Mouse (Mus musculus) CD4-positive helper T cell, adult 2 months (primary cell): Measurements from ENCODE around the gene Lekr1.

Experiments
- DNase-seq: peaks from one replicate; pipeline ENCODE4 v3.0.0-alpha.2; 2012; ENCODE audit warnings: low read depth, missing footprints, low spot score

Gene Lekr1

GRCm38 (mm10) chr3:65830801-65831200 is 164.8 kb downstream of the Lekr1 start:
- no peak for DNase-seq

GRCm38 (mm10) chr3:65832398-65832797 is 166.4 kb downstream of the Lekr1 start:
- no peak for DNase-seq

GRCm38 (mm10) chr3:65836435-65836834 is 170.4 kb downstream of the Lekr1 start:
- DNase-seq = no peak

GRCm38 (mm10) chr3:65839664-65840063 is 173.6 kb downstream of the Lekr1 start:
- no peak for DNase-seq

GRCm38 (mm10) chr3:65841175-65841574 is 175.1 kb downstream of the Lekr1 start:
- no peak for DNase-seq

- DNase-seq = no peak
Measured at GRCm38 (mm10) chr3:65842515-65843184, 176.6 kb downstream of the Lekr1 start.

- no peak for DNase-seq
Measured at GRCm38 (mm10) chr3:65843185-65843552, 177.1 kb downstream of the Lekr1 start.

DNA sequence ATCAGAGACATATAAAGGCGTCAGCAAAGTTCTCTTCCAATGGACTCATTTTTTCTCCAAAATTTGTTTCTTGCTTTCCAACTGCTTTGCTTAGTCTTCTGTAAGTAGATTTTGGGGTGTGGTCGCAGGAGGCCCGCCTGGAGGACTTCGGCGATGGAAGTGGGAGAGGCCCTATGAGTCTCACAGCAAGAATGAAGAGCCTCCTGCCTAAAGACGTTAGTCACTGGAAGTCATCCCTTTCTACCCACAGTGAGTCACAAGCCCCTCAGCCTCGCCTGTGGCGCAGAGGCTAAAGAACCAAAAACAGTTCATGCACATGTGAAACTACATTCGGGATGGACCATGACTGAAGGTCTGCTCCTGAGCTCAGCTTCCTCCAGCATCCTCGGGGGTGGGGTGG is 178.3 kb downstream of the Lekr1 start:
- no peak for DNase-seq

GRCm38 (mm10) chr3:65844851-65845552 is 179.0 kb downstream of the Lekr1 start:
- DNase-seq = no peak

GRCm38 (mm10) chr3:65847158-65847787 is 181.2 kb downstream of the Lekr1 start:
- no peak for DNase-seq

DNA sequence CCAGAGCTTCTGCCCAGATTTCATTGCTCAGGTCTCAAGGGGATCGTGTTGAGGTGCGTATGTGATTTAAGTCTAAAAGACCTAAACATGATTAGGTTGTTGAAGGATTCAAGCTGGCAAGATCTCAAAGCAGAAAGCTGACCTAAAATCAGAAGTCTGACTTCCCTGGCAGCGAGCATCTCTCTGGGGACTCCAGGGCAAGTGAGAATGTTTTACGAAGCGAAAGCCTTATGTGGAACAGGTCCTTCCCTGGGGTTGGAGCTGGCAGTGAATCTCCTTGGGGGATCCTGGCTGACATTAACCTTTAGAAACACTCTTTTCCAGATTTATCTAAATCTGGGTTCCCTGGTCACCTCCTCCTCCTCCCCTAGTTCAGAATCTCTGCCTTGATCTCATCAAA is 187.7 kb downstream of the Lekr1 start:
- DNase-seq = no peak

DNA sequence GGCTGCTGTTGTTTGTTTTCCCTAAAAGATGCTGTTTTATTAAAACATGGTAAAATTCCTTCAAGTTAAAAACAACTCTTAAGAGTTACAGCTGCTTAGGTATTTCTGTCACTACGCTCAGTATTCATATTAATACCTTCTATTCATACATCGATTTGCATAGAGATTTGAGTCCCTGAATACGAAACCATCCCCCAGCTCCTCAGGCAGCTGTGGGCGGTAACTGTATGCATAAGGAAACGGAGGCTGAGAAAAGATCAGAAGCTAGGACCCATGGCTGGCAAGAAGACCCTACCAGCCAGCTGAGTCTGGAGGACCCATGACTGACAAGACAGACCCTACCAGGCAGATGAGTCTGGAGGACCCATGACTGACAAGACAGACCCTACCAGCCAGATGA is 189.5 kb downstream of the Lekr1 start:
- DNase-seq = no peak

DNA sequence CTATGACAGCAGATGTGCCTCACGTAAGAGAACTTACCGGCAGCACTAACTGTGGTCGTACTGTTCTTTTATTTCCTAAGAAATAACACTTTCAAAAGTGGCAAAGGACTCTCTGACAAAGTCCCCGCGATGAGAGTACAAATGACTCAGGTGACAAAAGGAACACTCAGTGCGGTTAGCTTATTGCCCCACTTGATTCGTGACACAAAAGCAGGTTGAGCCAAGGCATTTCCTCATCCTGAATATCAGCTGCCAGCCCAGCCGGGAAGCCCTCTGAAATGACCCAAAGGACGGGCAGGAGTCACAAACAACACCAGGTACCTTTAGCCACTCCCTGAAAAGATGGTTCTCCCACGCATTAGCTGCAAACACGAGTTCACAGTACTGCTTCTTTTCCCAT is 192.1 kb downstream of the Lekr1 start:
- no peak for DNase-seq

GRCm38 (mm10) chr3:65858741-65859348 is 192.8 kb downstream of the Lekr1 start:
- no peak for DNase-seq

DNA sequence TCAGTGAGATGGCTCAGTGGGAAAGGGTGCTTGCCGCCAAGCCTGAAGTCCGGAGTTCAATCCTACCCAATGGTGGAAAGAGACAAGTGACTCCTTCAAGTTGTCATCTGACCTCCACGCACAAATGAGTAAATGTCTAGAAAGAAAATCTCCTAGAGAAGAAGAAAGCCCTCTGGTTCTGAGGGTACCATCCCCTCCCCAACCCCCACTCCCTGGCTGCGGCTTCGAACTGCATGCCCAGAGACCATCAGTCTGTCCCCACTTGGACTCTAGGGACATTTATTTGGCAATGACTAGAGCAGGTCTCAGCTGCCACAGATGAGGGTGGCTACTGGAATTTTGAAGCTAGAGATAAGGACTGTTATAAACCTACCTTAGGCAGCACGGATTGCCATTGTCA is 193.7 kb downstream of the Lekr1 start:
- no peak for DNase-seq

DNA sequence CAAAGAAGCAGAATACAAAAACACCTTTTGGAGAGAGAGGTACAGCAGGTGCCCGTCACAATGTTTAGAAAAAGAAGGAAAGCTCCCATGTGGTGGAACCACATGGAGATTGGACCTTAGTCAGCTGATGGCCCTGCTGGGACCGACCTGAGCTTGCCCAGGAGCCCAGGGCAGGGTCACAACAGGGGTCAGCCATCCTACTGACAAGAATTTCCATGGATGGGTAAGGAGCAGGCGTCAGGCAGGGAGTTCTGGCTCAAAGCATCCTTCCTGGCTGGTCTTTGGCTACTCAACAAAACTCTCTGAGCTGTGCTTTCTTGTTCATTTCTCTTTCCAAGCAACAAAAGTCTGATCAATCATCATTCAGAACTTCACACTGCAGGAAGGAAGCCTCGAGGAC is 194.9 kb downstream of the Lekr1 start:
- DNase-seq = no peak

DNA sequence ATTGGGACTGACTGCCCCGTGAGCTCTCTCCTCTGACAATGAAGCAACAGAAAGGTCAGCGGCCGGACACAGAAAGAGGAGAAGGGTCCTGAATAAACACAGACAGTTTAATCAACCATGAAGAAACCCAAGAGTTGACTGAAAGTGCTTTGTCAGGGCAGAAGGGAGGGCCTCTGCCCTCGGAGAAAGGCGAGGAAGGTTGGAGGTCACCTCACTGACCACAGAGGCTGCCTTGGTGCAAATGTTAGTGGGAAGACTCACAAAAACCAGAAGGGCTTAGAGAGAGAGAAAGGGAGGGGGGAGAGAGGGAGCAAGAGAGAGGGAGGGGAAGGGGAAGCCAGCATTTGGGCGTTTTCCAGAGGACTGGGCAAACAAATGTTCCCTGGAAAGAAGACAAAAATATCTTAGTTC is 195.4 kb downstream of the Lekr1 start:
- DNase-seq = no peak

DNA sequence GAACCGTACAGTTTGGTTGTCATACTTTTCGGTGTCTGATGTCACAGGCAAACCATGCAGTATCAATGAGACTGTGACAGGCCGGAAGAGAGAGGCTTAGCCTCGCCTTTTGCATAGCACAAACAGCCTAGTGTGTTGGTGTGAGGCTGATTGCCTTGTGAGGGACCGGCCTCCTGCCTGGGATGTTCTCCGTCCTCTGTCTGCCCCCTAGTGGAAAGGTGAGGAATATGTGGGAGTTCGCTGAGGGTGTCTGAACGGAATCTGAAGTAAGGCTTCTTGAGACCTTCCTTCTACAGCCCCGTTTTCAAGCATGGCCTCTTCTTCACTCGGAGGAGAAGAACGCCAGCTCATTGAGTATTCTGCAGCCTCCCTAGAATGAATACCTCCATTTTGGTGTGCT is 197.3 kb downstream of the Lekr1 start:
- DNase-seq = peak; percentile 60

DNA sequence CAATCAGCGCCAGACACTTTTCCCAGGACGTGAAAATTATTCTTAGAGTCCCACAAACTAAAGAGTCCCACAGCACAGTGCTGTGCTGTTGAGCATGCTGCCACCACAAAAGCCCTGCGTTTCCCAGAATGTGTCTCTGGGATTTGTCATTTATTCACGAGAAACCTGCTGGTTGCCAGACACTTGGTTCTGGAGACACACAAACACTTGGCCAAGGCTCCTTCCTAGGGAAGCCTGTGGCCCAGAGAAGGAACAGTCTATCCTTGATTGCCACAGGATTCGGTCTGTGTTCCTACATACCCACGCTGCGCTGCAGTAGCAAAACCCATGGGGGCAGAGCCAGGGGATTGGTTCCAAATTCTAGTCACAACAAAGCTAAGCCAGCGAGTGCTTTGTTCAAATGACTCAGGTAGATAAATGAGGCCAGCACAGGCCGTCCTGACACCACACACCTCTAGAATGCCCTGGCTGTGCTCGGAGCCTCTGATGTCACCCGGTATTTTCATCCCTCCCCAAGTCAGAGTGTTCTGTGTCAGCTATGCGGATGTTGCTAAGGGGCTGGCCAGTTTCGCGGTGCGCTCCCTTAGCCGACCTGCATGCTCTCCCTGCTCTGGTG is 197.8 kb downstream of the Lekr1 start:
- DNase-seq = no peak

- DNase-seq = no peak
Measured at GRCm38 (mm10) chr3:65868931-65869330, 202.9 kb downstream of the Lekr1 start.

- DNase-seq = no peak
Measured at GRCm38 (mm10) chr3:65869724-65870123, 203.7 kb downstream of the Lekr1 start.

DNA sequence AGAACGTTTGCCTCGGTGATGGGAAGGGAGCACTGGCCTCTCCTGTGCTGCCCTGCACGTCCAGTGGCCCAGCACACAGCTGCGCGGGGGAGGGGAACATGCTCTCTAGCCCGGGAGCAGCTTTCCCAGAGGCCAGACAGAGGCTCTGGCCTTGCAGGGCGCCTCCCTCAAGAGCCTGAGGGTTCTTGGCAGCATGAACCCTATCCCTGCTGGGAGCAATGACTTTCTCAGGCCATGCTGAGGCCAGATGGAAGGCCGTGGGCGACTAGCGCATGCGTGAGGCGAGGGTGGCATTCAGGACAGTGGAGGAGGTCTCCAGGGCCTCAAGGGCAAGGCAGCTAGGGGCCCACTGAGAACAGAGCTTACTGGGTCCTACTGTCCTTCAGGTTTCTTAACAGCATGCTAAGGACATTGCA is 205.2 kb downstream of the Lekr1 start:
- DNase-seq = no peak
